Mouse (Mus musculus): ENCODE data around the gene Blm. TPM values are rescaled to one million over a fixed set of nuclear protein-coding genes. Genes with fewer than 3 reads are reported as not detected.

Blm gene
- polyA plus RNA-seq, 1 experiment: 1.4 TPM

GRCm38 (mm10) chr7:80457241-80457640, 77.7 kb downstream of the Blm start:
- 57% methylated on average over 6 of the region's 6 CpGs for WGBS
- Histone ChIP-seq H3K4me1 (ENCODE audit: control insufficient read depth, insufficient read depth, insufficient read length, low read length) (no peaks in the 10 kb centered on the region; the same call in none of the 2 replicates), H3K4me3 (ENCODE audit: low read depth, low read length) (no peak overlapping the region), H3K27ac (ENCODE audit: insufficient read depth, low read depth, low read length) (no peak overlapping the region), H3K27me3 (ENCODE audit: control insufficient read depth, insufficient read depth, low read length) (no peaks in the 10 kb centered on the region), H3K36me3 (ENCODE audit: control insufficient read depth, insufficient read depth, low read length) (no peaks in the 10 kb centered on the region)
- TF ChIP-seq POLR2A (IDR thresholded peaks at IDR 0.05; ENCODE audit: low read depth, low read length): no peak
- TF ChIP-seq CTCF (IDR thresholded peaks at IDR 0.05; ENCODE audit: extremely low read depth, insufficient read length, insufficient replicate concordance, low read depth, low read length): no peak

- Histone ChIP-seq H3K4me3 (ENCODE audit: low read depth, low read length) (no peak overlapping the region), H3K4me1 (ENCODE audit: control insufficient read depth, insufficient read depth, insufficient read length, low read length) (no peaks in the 10 kb centered on the region; the same call in none of the 2 replicates), H3K27ac (ENCODE audit: insufficient read depth, low read depth, low read length) (no peak overlapping the region), H3K36me3 (ENCODE audit: control insufficient read depth, insufficient read depth, low read length) (no peaks in the 10 kb centered on the region), H3K27me3 (ENCODE audit: control insufficient read depth, insufficient read depth, low read length) (no peaks in the 10 kb centered on the region)
- 75% methylated on average over 6 of the region's 6 CpGs for WGBS
- no peak for TF ChIP-seq POLR2A (IDR thresholded peaks at IDR 0.05; ENCODE audit: low read depth, low read length)
- TF ChIP-seq CTCF (IDR thresholded peaks at IDR 0.05; ENCODE audit: extremely low read depth, insufficient read length, insufficient replicate concordance, low read depth, low read length): no peak
These were observed 78.6 kb downstream of the Blm start for GRCm38 (mm10) chr7:80456327-80456726.

- no peak overlapping the region for H3K4me3 ChIP-seq (ENCODE audit: low read depth, low read length)
- TF ChIP-seq CTCF (IDR thresholded peaks at IDR 0.05; ENCODE audit: extremely low read depth, insufficient read length, insufficient replicate concordance, low read depth, low read length) (no peak), POLR2A (IDR thresholded peaks at IDR 0.05; ENCODE audit: low read depth, low read length) (no peak)
- H3K27me3 ChIP-seq (ENCODE audit: control insufficient read depth, insufficient read depth, low read length): no peaks in the 10 kb centered on the region
- H3K36me3 ChIP-seq (ENCODE audit: control insufficient read depth, insufficient read depth, low read length): no peaks in the 10 kb centered on the region
- H3K27ac ChIP-seq (ENCODE audit: insufficient read depth, low read depth, low read length): no peak overlapping the region
- H3K4me1 ChIP-seq (ENCODE audit: control insufficient read depth, insufficient read depth, insufficient read length, low read length): no peaks in the 10 kb centered on the region; the same call in none of the 2 replicates
- 77% methylated on average over 4 of the region's 4 CpGs for WGBS
These were observed 79.3 kb downstream of the Blm start for GRCm38 (mm10) chr7:80455505-80456160.

GRCm38 (mm10) chr7:80454786-80455185, 80.1 kb downstream of the Blm start:
- WGBS: 79% methylated on average over 2 of the region's 2 CpGs
- H3K36me3 ChIP-seq (ENCODE audit: control insufficient read depth, insufficient read depth, low read length): no peaks in the 10 kb centered on the region
- no peaks in the 10 kb centered on the region; the same call in none of the 2 replicates for H3K4me1 ChIP-seq (ENCODE audit: control insufficient read depth, insufficient read depth, insufficient read length, low read length)
- no peak overlapping the region for H3K27ac ChIP-seq (ENCODE audit: insufficient read depth, low read depth, low read length)
- TF ChIP-seq CTCF (IDR thresholded peaks at IDR 0.05; ENCODE audit: extremely low read depth, insufficient read length, insufficient replicate concordance, low read depth, low read length): no peak
- no peak for TF ChIP-seq POLR2A (IDR thresholded peaks at IDR 0.05; ENCODE audit: low read depth, low read length)
- no peaks in the 10 kb centered on the region for H3K27me3 ChIP-seq (ENCODE audit: control insufficient read depth, insufficient read depth, low read length)
- no peak overlapping the region for H3K4me3 ChIP-seq (ENCODE audit: low read depth, low read length)

GRCm38 (mm10) chr7:80453997-80454396, 80.9 kb downstream of the Blm start:
- no peaks in the 10 kb centered on the region for H3K27me3 ChIP-seq (ENCODE audit: control insufficient read depth, insufficient read depth, low read length)
- 88% methylated on average over 5 of the region's 5 CpGs for WGBS
- H3K4me1 ChIP-seq (ENCODE audit: control insufficient read depth, insufficient read depth, insufficient read length, low read length): no peaks in the 10 kb centered on the region; the same call in none of the 2 replicates
- no peak overlapping the region for H3K27ac ChIP-seq (ENCODE audit: insufficient read depth, low read depth, low read length)
- H3K4me3 ChIP-seq (ENCODE audit: low read depth, low read length): no peak overlapping the region
- TF ChIP-seq CTCF (IDR thresholded peaks at IDR 0.05; ENCODE audit: extremely low read depth, insufficient read length, insufficient replicate concordance, low read depth, low read length) (no peak), POLR2A (IDR thresholded peaks at IDR 0.05; ENCODE audit: low read depth, low read length) (no peak)
- H3K36me3 ChIP-seq (ENCODE audit: control insufficient read depth, insufficient read depth, low read length): no peaks in the 10 kb centered on the region

GRCm38 (mm10) chr7:80453121-80453520, 81.8 kb downstream of the Blm start:
- H3K4me1 ChIP-seq (ENCODE audit: control insufficient read depth, insufficient read depth, insufficient read length, low read length): no peaks in the 10 kb centered on the region; the same call in none of the 2 replicates
- H3K4me3 ChIP-seq (ENCODE audit: low read depth, low read length): no peak overlapping the region
- 94% methylated on average over 3 of the region's 3 CpGs for WGBS
- no peak for TF ChIP-seq POLR2A (IDR thresholded peaks at IDR 0.05; ENCODE audit: low read depth, low read length)
- no peak for TF ChIP-seq CTCF (IDR thresholded peaks at IDR 0.05; ENCODE audit: extremely low read depth, insufficient read length, insufficient replicate concordance, low read depth, low read length)
- no peaks in the 10 kb centered on the region for H3K27me3 ChIP-seq (ENCODE audit: control insufficient read depth, insufficient read depth, low read length)
- H3K36me3 ChIP-seq (ENCODE audit: control insufficient read depth, insufficient read depth, low read length): no peaks in the 10 kb centered on the region
- H3K27ac ChIP-seq (ENCODE audit: insufficient read depth, low read depth, low read length): no peak overlapping the region

- H3K27me3 ChIP-seq (ENCODE audit: control insufficient read depth, insufficient read depth, low read length): no peaks in the 10 kb centered on the region
These were observed 82.7 kb downstream of the Blm start for GRCm38 (mm10) chr7:80452241-80452640.

More at GRCm38 (mm10) chr7:80452241-80452640, 82.7 kb downstream of the Blm start:
- no peak overlapping the region for H3K4me3 ChIP-seq (ENCODE audit: low read depth, low read length)
- H3K4me1 ChIP-seq (ENCODE audit: control insufficient read depth, insufficient read depth, insufficient read length, low read length): no peaks in the 10 kb centered on the region; the same call in 1 of the 2 replicates
- no peaks in the 10 kb centered on the region for H3K36me3 ChIP-seq (ENCODE audit: control insufficient read depth, insufficient read depth, low read length)
- no peak overlapping the region for H3K27ac ChIP-seq (ENCODE audit: insufficient read depth, low read depth, low read length)
- no peak for TF ChIP-seq CTCF (IDR thresholded peaks at IDR 0.05; ENCODE audit: extremely low read depth, insufficient read length, insufficient replicate concordance, low read depth, low read length)
- no peak for TF ChIP-seq POLR2A (IDR thresholded peaks at IDR 0.05; ENCODE audit: low read depth, low read length)
- WGBS: 88% methylated on average over 5 of the region's 5 CpGs
